Mouse (Mus musculus) heart, embryonic 16.5 days (tissue): Measurements from ENCODE around the gene Mrc2. TPM values are rescaled to one million over a fixed set of nuclear protein-coding genes. Genes with fewer than 3 reads are reported as not detected.

Source experiments
- ATAC-seq: fragments of 200-750 bp; cut with Nextera tagmentation; replicated peaks from 2 replicates; pipeline ENCODE4 v1.8.0; 2017; ENCODE audit warnings: moderate number of reproducible peaks; ENCODE audit not compliant: insufficient read depth, low FRiP score; ENCODE audit errors: extremely low read depth
- H3K27ac ChIP-seq: fragments of 300-500 bp; sonication (generic); 2 replicates; pipeline ENCODE4 v1.5.1; 2014; ENCODE audit warnings: mild to moderate bottlenecking, low read length, control low read depth, moderate library complexity
- H3K27me3 ChIP-seq: fragments of 300-500 bp; sonication (generic); 2 replicates; pipeline ENCODE4 v1.6.1; 2014; ENCODE audit warnings: low read length, mixed read lengths; ENCODE audit not compliant: control insufficient read depth, insufficient read depth
- H3K36me3 ChIP-seq: fragments of 300-500 bp; sonication (generic); 2 replicates; pipeline ENCODE4 v1.6.1; 2014; ENCODE audit not compliant: control insufficient read depth, insufficient read depth
- H3K4me1 ChIP-seq: fragments of 300-500 bp; sonication (generic); 2 replicates; pipeline ENCODE4 v1.6.1; 2014; ENCODE audit warnings: low read length, mixed read lengths; ENCODE audit not compliant: control insufficient read depth, insufficient read depth
- H3K4me2 ChIP-seq: fragments of 300-500 bp; sonication (generic); 2 replicates; pipeline ENCODE4 v1.6.1; 2014; ENCODE audit warnings: low read depth, mild to moderate bottlenecking, control low read depth, low read length
- H3K4me3 ChIP-seq: fragments of 300-500 bp; sonication (generic); 2 replicates; pipeline ENCODE4 v1.5.1; 2014; ENCODE audit warnings: mild to moderate bottlenecking, control low read depth, low read length
- H3K9ac ChIP-seq: fragments of 300-500 bp; sonication (generic); 2 replicates; pipeline ENCODE4 v1.6.1; 2014; ENCODE audit warnings: low read length, control low read depth
- H3K9me3 ChIP-seq: fragments of 300-500 bp; sonication (generic); replicated peaks from 2 replicates; pipeline ENCODE4 v1.6.1; 2016; ENCODE audit warnings: low read length; ENCODE audit not compliant: control insufficient read depth
- WGBS: fragments of 180-500 bp; shearing (Covaris S2); extraction: QIAGEN DNeasy Blood & Tissue Kit; methylation state at CpG from one replicate; pipeline ENCODE4 v1.1.7; 2014; 5-methylcytosine and 5-hydroxymethylcytosine counted together
- polyA plus RNA-seq: library from polyadenylated mRNA; unstranded; fragments of >200 nt; fragmentation: Nextera tagmentation; extraction: Ambion mirVana; gene quantifications from 2 replicates; pipeline ENCODE4 v1.2.1, GENCODE M21; 2015

The Mrc2 gene
- 6.4 and 9.9 TPM in 2 replicates for polyA plus RNA-seq

- Histone ChIP-seq H3K4me2 (peak within 1 kb of the TSS; percentile 93), H3K9me3 (no peaks in the 10 kb centered on the region), H3K4me1 (peaks cover 22% of the 10 kb centered on the region), H3K27me3 (peaks cover 4% of the 10 kb centered on the region; the same call in 1 of the 2 replicates), H3K36me3 (no peaks in the 10 kb centered on the region), H3K27ac (peak within 1 kb of the TSS; percentile 72), H3K4me3 (peak within 1 kb of the TSS; percentile 62), H3K9ac (peak within 1 kb of the TSS; percentile 66)
- WGBS = under 1% methylated on average over 66 of the region's 75 CpGs
- ATAC-seq = peak; percentile 78
Observed at GRCm38 (mm10) chr11:105292124-105293071, at the start of gene Mrc2. Mrc2 (plus strand) TSS chr11:105292643.

- Histone ChIP-seq H3K36me3 (peaks cover 41% of the 10 kb centered on the region), H3K4me3 (no peak overlapping the region), H3K9me3 (no peaks in the 10 kb centered on the region), H3K4me2 (no peak overlapping the region), H3K27ac (no peak overlapping the region), H3K27me3 (no peaks in the 10 kb centered on the region), H3K9ac (no peak overlapping the region), H3K4me1 (no peaks in the 10 kb centered on the region; the same call in 1 of the 2 replicates)
- ATAC-seq = no peak
- WGBS = 78% methylated on average over 1 of the region's 1 CpGs
Observed at GRCm38 (mm10) chr11:105246369-105246768, 46.1 kb upstream of the Mrc2 start.

- Histone ChIP-seq H3K36me3 (peaks cover 40% of the 10 kb centered on the region), H3K27me3 (no peaks in the 10 kb centered on the region), H3K4me1 (no peaks in the 10 kb centered on the region; the same call in 1 of the 2 replicates), H3K9ac (no peak overlapping the region), H3K4me3 (no peak overlapping the region), H3K4me2 (no peak overlapping the region), H3K27ac (no peak overlapping the region), H3K9me3 (no peaks in the 10 kb centered on the region)
- 87% methylated on average over 6 of the region's 6 CpGs for WGBS
- no peak for ATAC-seq
Observed at GRCm38 (mm10) chr11:105246785-105247184, 45.7 kb upstream of the Mrc2 start.

- ATAC-seq = no peak
- H3K9me3 ChIP-seq = no peaks in the 10 kb centered on the region
- H3K27me3 ChIP-seq = no peaks in the 10 kb centered on the region
- peaks cover 35% of the 10 kb centered on the region for H3K36me3 ChIP-seq
- H3K27ac ChIP-seq = no peak overlapping the region
- H3K4me3 ChIP-seq = no peak overlapping the region
- no peak overlapping the region for H3K4me2 ChIP-seq
- WGBS = 91% methylated on average over 5 of the region's 5 CpGs
- H3K4me1 ChIP-seq = no peaks in the 10 kb centered on the region; the same call in 1 of the 2 replicates
- no peak overlapping the region for H3K9ac ChIP-seq
Observed at GRCm38 (mm10) chr11:105247321-105247720, 45.1 kb upstream of the Mrc2 start.

- H3K27ac ChIP-seq = peak overlapping the region; percentile 32; the same call in 1 of the 2 replicates
- H3K27me3 ChIP-seq = no peaks in the 10 kb centered on the region
- peaks cover 36% of the 10 kb centered on the region for H3K36me3 ChIP-seq
- H3K9me3 ChIP-seq = no peaks in the 10 kb centered on the region
- no peaks in the 10 kb centered on the region for H3K4me1 ChIP-seq
- WGBS = 48% methylated on average over 3 of the region's 3 CpGs
- H3K4me2 ChIP-seq = no peak overlapping the region
- no peak overlapping the region for H3K4me3 ChIP-seq
- H3K9ac ChIP-seq = no peak overlapping the region
- ATAC-seq = no peak
Observed at GRCm38 (mm10) chr11:105259733-105260132, 32.7 kb upstream of the Mrc2 start.

GRCm38 (mm10) chr11:105261116-105261515 lies 31.3 kb upstream of the Mrc2 start:
- no peak overlapping the region for H3K9ac ChIP-seq
- peaks cover 23% of the 10 kb centered on the region for H3K36me3 ChIP-seq
- ATAC-seq = no peak
- no peak overlapping the region for H3K4me2 ChIP-seq
- no peak overlapping the region for H3K4me3 ChIP-seq
- 83% methylated on average over 5 of the region's 5 CpGs for WGBS
- H3K27ac ChIP-seq = no peak overlapping the region
- H3K4me1 ChIP-seq = no peaks in the 10 kb centered on the region
- no peaks in the 10 kb centered on the region for H3K9me3 ChIP-seq
- no peaks in the 10 kb centered on the region for H3K27me3 ChIP-seq

GRCm38 (mm10) chr11:105261601-105262351 lies 30.7 kb upstream of the Mrc2 start:
- Histone ChIP-seq H3K9ac (no peak overlapping the region), H3K4me2 (no peak overlapping the region), H3K36me3 (peaks cover 21% of the 10 kb centered on the region), H3K9me3 (no peaks in the 10 kb centered on the region), H3K27ac (no peak overlapping the region), H3K4me1 (no peaks in the 10 kb centered on the region), H3K27me3 (no peaks in the 10 kb centered on the region), H3K4me3 (no peak overlapping the region)
- 76% methylated on average over 4 of the region's 4 CpGs for WGBS
- no peak for ATAC-seq

- Histone ChIP-seq H3K9me3 (no peaks in the 10 kb centered on the region), H3K36me3 (peaks cover 18% of the 10 kb centered on the region), H3K27ac (no peak overlapping the region), H3K9ac (no peak overlapping the region), H3K4me2 (no peak overlapping the region), H3K4me1 (no peaks in the 10 kb centered on the region), H3K4me3 (no peak overlapping the region), H3K27me3 (no peaks in the 10 kb centered on the region)
- no peak for ATAC-seq
Observed at GRCm38 (mm10) chr11:105264506-105264905, 27.9 kb upstream of the Mrc2 start.

GRCm38 (mm10) chr11:105264988-105265387 lies 27.5 kb upstream of the Mrc2 start:
- Histone ChIP-seq H3K9me3 (no peaks in the 10 kb centered on the region), H3K4me3 (no peak overlapping the region), H3K9ac (no peak overlapping the region), H3K27ac (no peak overlapping the region), H3K4me2 (no peak overlapping the region), H3K36me3 (peaks cover 15% of the 10 kb centered on the region), H3K4me1 (no peaks in the 10 kb centered on the region), H3K27me3 (no peaks in the 10 kb centered on the region)
- 80% methylated on average over 3 of the region's 3 CpGs for WGBS
- ATAC-seq = no peak
